Mouse (Mus musculus) kidney, postnatal 4 days (tissue): Measurements from ENCODE around the gene Mogat2.

Experiments used
- DNase-seq, 2 experiments: peaks; one replicate each; pipeline ENCODE4 v3.0.0; 2021; ENCODE audit warnings: mixed read lengths in 2 of 2

Mogat2 gene

GRCm38 (mm10) chr7:99234916-99235315 is 3.5 kb downstream of the Mogat2 start:
- no peak for DNase-seq

- DNase-seq, result no peak
Observed at GRCm38 (mm10) chr7:99232571-99232970, 5.8 kb downstream of the Mogat2 start.

GRCm38 (mm10) chr7:99230061-99230747 is 8.2 kb downstream of the Mogat2 start:
- DNase-seq, result no peak

- DNase-seq, result peak; percentile 68 to 76
Observed at GRCm38 (mm10) chr7:99229411-99229810, 9.0 kb downstream of the Mogat2 start.

- DNase-seq, result no peak
Observed at GRCm38 (mm10) chr7:99228825-99229224, 9.6 kb downstream of the Mogat2 start.

GRCm38 (mm10) chr7:99227267-99227666 is 11.2 kb downstream of the Mogat2 start:
- no peak for DNase-seq

GRCm38 (mm10) chr7:99226662-99227061 is 11.8 kb downstream of the Mogat2 start:
- DNase-seq, result no peak

- no peak for DNase-seq
Observed at GRCm38 (mm10) chr7:99225421-99225820, 13.0 kb downstream of the Mogat2 start.

- peak; percentile 53 to 76 for DNase-seq
Observed at GRCm38 (mm10) chr7:99224648-99225190, 13.7 kb downstream of the Mogat2 start.

- DNase-seq, result peak; percentile 45 to 62
Observed at GRCm38 (mm10) chr7:99224225-99224624, 14.2 kb downstream of the Mogat2 start.

- DNase-seq, result peak; percentile 42 to 57
Observed at GRCm38 (mm10) chr7:99217338-99218074, 20.9 kb downstream of the Mogat2 start.

GRCm38 (mm10) chr7:99215347-99215855 is 23.0 kb downstream of the Mogat2 start:
- DNase-seq, result peak in 1 of 2 experiments; percentile 52

- DNase-seq, result peak in 1 of 2 experiments; percentile 47
Observed at GRCm38 (mm10) chr7:99214621-99215185, 23.7 kb downstream of the Mogat2 start.

- no peak for DNase-seq
Observed at GRCm38 (mm10) chr7:99213686-99214085, 24.7 kb downstream of the Mogat2 start.

GRCm38 (mm10) chr7:99213056-99213455 is 25.4 kb downstream of the Mogat2 start:
- DNase-seq, result no peak

- DNase-seq, result no peak
Observed at GRCm38 (mm10) chr7:99208704-99209103, 29.7 kb downstream of the Mogat2 start.

GRCm38 (mm10) chr7:99206364-99206763 is 32.1 kb downstream of the Mogat2 start:
- no peak for DNase-seq

GRCm38 (mm10) chr7:99202163-99202562 is 36.3 kb downstream of the Mogat2 start:
- DNase-seq, result no peak

- DNase-seq, result peak in 1 of 2 experiments; percentile 42
Observed at GRCm38 (mm10) chr7:99200290-99200689, 38.1 kb downstream of the Mogat2 start.

GRCm38 (mm10) chr7:99199451-99200175 is 38.8 kb downstream of the Mogat2 start:
- DNase-seq, result no peak

- no peak for DNase-seq
Observed at GRCm38 (mm10) chr7:99198811-99199210, 39.6 kb downstream of the Mogat2 start.

GRCm38 (mm10) chr7:99194511-99194910 is 43.9 kb downstream of the Mogat2 start:
- no peak for DNase-seq

GRCm38 (mm10) chr7:99193926-99194325 is 44.5 kb downstream of the Mogat2 start:
- DNase-seq, result no peak
